In genomic region chr3:148676025-148676424, GRCm38 (mm10) we compare ENCODE assay signal across 13 mouse cellular contexts.
DNase-seq lines count a peak whose midpoint lies in the region; ATAC-seq lines count a peak whose summit lies in the region.
"Had no signal": no experiment of that assay in that cellular context is flagged by ENCODE, and none has a peak within 500 bp of the region (broad histone marks: within the 10 kb centered on the region; RNA-seq: fewer than 3 reads in every experiment).

No protein-coding gene starts in this region.

- 72% methylated on average over 2 of the region's 2 CpGs for WGBS in kidney, embryonic 16.5 days
- 60% methylated on average over 2 of the region's 2 CpGs for WGBS in heart, embryonic 10.5 days

- no peak for ATAC-seq in kidney, embryonic 16.5 days (ENCODE audit: low FRiP score, low TSS enrichment)
- ATAC-seq in granulocyte monocyte progenitor cell, adult 5-6 weeks (replicated peaks; ENCODE audit: poor library complexity, severe bottlenecking) = no peak
- ATAC-seq: inflammation-experienced regulatory T-cells, adult 6 months had no signal

- H3K9ac ChIP-seq in kidney, embryonic 16.5 days (replicated peaks; ENCODE audit: low read length) = no peak overlapping the region
- H3K9ac ChIP-seq: neural tube, embryonic 13.5 days; stomach, embryonic 15.5 days had no signal

- H3K4me1 ChIP-seq in kidney, embryonic 16.5 days (ENCODE audit: insufficient read depth, low read length) = no peaks in the 10 kb centered on the region
- peaks cover 3% of the 10 kb centered on the region; the same call in 1 of the 2 replicates for H3K4me1 ChIP-seq in heart, embryonic 10.5 days
- H3K4me1 ChIP-seq: neural tube, embryonic 13.5 days; stomach, embryonic 15.5 days had no signal

- H3K36me3 ChIP-seq in kidney, embryonic 16.5 days (ENCODE audit: insufficient read depth, low read length) = no peaks in the 10 kb centered on the region
- no peaks in the 10 kb centered on the region for H3K36me3 ChIP-seq in heart, embryonic 10.5 days
- H3K36me3 ChIP-seq: neural tube, embryonic 13.5 days; stomach, embryonic 15.5 days had no signal

- no peak overlapping the region for H3K4me2 ChIP-seq in kidney, embryonic 16.5 days (replicated peaks; ENCODE audit: low read depth, low read length)
- H3K4me2 ChIP-seq: heart, embryonic 11.5 days; neural tube, embryonic 13.5 days; stomach, embryonic 15.5 days had no signal

- no peaks in the 10 kb centered on the region for H3K27me3 ChIP-seq in kidney, embryonic 16.5 days (ENCODE audit: insufficient read depth, low read length)
- H3K27me3 ChIP-seq in heart, embryonic 10.5 days (ENCODE audit: insufficient read depth, poor library complexity, severe bottlenecking) = no peaks in the 10 kb centered on the region
- H3K27me3 ChIP-seq: neural tube, embryonic 13.5 days; stomach, embryonic 15.5 days had no signal

- H3K9me3 ChIP-seq in kidney, embryonic 16.5 days (ENCODE audit: low read length) = no peaks in the 10 kb centered on the region
- H3K9me3 ChIP-seq in heart, embryonic 10.5 days = no peaks in the 10 kb centered on the region
- H3K9me3 ChIP-seq: neural tube, embryonic 13.5 days; stomach, embryonic 15.5 days had no signal

- DNase-seq in embryo, embryonic 11 days = peak; percentile 47
- DNase-seq in embryo, embryonic 10 days (ENCODE audit: low spot score) = no peak
- peak; percentile 3 for DNase-seq in kidney, postnatal 14 days
- DNase-seq in A20 (ENCODE audit: low read depth, low spot score) = peak; percentile 32
- peak; percentile 17 for DNase-seq in forelimb bud, embryonic 11.5 days (ENCODE audit: low read depth, low spot score)
- no peak for DNase-seq in heart, embryonic 10.5 days (ENCODE audit: low spot score)
- DNase-seq: cerebellum, adult 9-10 months had no signal

- H3K4me3 ChIP-seq in kidney, embryonic 16.5 days (ENCODE audit: low read length) = no peak overlapping the region
- H3K4me3 ChIP-seq in heart, embryonic 10.5 days = no peak overlapping the region
- H3K4me3 ChIP-seq: neural tube, embryonic 13.5 days; stomach, embryonic 15.5 days had no signal

- no peak overlapping the region for H3K27ac ChIP-seq in kidney, embryonic 16.5 days (ENCODE audit: low read length)
- H3K27ac ChIP-seq in heart, embryonic 10.5 days = no peak overlapping the region
- H3K27ac ChIP-seq: neural tube, embryonic 13.5 days; stomach, embryonic 15.5 days had no signal

Comparison
In these comparisons a context has a peak if more than half of its experiments do, and no peak if none do; other contexts are left out.
1. DNase-seq: peak in embryo, embryonic 11 days (single experiment), kidney, postnatal 14 days (single experiment), A20 (single experiment) and forelimb bud, embryonic 11.5 days (single experiment); none in embryo, embryonic 10 days (single experiment) and heart, embryonic 10.5 days (single experiment).